Mouse (Mus musculus) lung, adult 2 months (tissue): Measurements from ENCODE around the gene Tep1. TPM values are rescaled to one million over a fixed set of nuclear protein-coding genes. Genes with fewer than 3 reads are reported as not detected.
"Not testable (repeated sequence)": the region's sequence is repeated elsewhere in the genome, so short reads cannot be mapped to it uniquely, and the experiment has no call there.

Source experiments
- DNase-seq: peaks from one replicate; pipeline ENCODE4 v3.0.0; 2022
- H3K4me1 ChIP-seq: fragments of 200-500 bp; 2 replicates; pipeline ENCODE4 v1.6.1; 2011; ENCODE audit warnings: low read length; ENCODE audit not compliant: control insufficient read depth, insufficient read depth
- H3K4me3 ChIP-seq: fragments of 200-500 bp; replicated peaks from 2 replicates; pipeline ENCODE3; 2011; ENCODE audit warnings: low read depth, mild to moderate bottlenecking, control low read depth, low read length; ENCODE audit errors: extremely low read depth
- CTCF ChIP-seq: fragments of 200-500 bp; IDR thresholded peaks from 2 replicates; pipeline ENCODE4 v1.5.1; 2011; ENCODE audit warnings: mild to moderate bottlenecking, low read length, control low read depth; ENCODE audit not compliant: insufficient read depth
- POLR2A ChIP-seq: fragments of 200-500 bp; IDR thresholded peaks from 2 replicates; pipeline ENCODE4 v1.6.1; 2011; ENCODE audit warnings: low read depth, mild to moderate bottlenecking, control low read depth, low read length, borderline replicate concordance; ENCODE audit errors: extremely low read depth
- WGBS: fragments of 180-500 bp; shearing (Covaris S2); methylation state at CpG from one replicate; pipeline ENCODE4 v1.1.7; 2018; 5-methylcytosine and 5-hydroxymethylcytosine counted together
- polyA plus RNA-seq: library from polyadenylated mRNA; depleted of rRNA; stranded (reverse); fragments of >200 nt; gene quantifications from 2 replicates; pipeline ENCODE4 v1.2.3, GENCODE M21; 2012; rRNA removed

Tep1 gene
- 28.1 and 28.6 TPM in 2 replicates for polyA plus RNA-seq

- DNase-seq = peak; percentile 82
- TF ChIP-seq CTCF (no peak), POLR2A (peak; percentile 38; the same call in 1 of the 2 replicates)
- no peaks in the 10 kb centered on the region for H3K4me1 ChIP-seq
- peak within 1 kb of the TSS; percentile 70 for H3K4me3 ChIP-seq
- WGBS = 4% methylated on average over 32 of the region's 32 CpGs
Measured at GRCm38 (mm10) chr14:50869889-50870804, at the start of gene Tep1. Tep1 (minus strand) TSS chr14:50870560.

GRCm38 (mm10) chr14:50911356-50911755 is 41.0 kb upstream of the Tep1 start:
- H3K4me3 ChIP-seq = no peak overlapping the region
- DNase-seq = no peak
- no peak for TF ChIP-seq CTCF
- TF ChIP-seq POLR2A = no peak
- no peaks in the 10 kb centered on the region for H3K4me1 ChIP-seq
- WGBS = 71% methylated on average over 3 of the region's 3 CpGs

- WGBS = 38% methylated on average over 4 of the region's 4 CpGs
- TF ChIP-seq CTCF (no peak), POLR2A (no peak)
- no peak for DNase-seq
- peaks cover 5% of the 10 kb centered on the region for H3K4me1 ChIP-seq
- no peak overlapping the region for H3K4me3 ChIP-seq
Measured at GRCm38 (mm10) chr14:50908126-50908525, 37.8 kb upstream of the Tep1 start.

DNA sequence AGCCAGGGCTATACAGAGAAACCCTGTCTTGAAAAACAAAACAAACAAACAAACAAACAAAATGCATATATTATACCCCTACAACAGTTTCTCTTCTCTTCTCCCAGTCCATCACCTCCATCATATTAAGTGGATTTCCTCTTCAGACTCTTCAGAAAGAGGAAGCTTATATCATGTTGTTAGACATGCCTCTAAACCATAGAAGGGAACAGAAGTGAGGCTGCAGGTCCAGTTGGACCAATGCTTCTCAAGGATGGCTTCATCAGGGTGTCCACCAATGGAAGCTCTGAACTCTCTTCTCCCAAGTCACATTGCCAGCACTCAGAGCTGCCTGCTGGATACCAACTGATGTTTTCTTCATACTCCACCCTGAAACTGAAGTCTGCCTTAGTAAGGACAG is 35.0 kb upstream of the Tep1 start:
- not testable (repeated sequence) for H3K4me1 ChIP-seq, H3K4me3 ChIP-seq, DNase-seq

- 91% methylated on average over 4 of the region's 4 CpGs for WGBS
- H3K4me1 ChIP-seq = peaks cover 5% of the 10 kb centered on the region
- no peak for DNase-seq
- TF ChIP-seq POLR2A (no peak), CTCF (no peak)
- no peak overlapping the region for H3K4me3 ChIP-seq
Measured at GRCm38 (mm10) chr14:50904828-50905129, 34.4 kb upstream of the Tep1 start.

- TF ChIP-seq CTCF (peak; percentile 61), POLR2A (peak; percentile 46; the same call in 1 of the 2 replicates)
- H3K4me3 ChIP-seq = peak overlapping the region; percentile 56
- no peak for DNase-seq
- peaks cover 5% of the 10 kb centered on the region for H3K4me1 ChIP-seq
- 13% methylated on average over 26 of the region's 26 CpGs for WGBS
Measured at GRCm38 (mm10) chr14:50903973-50904827, 33.8 kb upstream of the Tep1 start.

DNA sequence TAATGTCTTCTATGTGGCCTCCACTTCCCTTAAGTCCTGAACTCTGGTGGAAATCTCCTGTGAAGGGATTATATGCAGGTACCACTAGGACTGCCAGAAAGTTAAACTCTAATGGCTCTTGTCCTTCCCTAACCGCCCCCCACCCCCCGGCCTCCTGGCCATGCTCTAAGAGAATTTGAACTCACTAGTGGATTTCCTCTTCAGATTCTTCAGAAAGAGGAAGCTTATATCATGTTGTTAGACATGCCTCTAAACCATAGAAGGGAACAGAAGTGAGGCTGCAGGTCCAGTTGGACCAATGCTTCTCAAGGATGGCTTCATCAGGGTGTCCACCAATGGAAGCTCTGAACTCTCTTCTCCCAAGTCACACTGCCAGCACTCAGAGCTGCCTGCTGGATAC is 27.6 kb upstream of the Tep1 start:
- WGBS = 88% methylated on average over 2 of the region's 2 CpGs
- not testable (repeated sequence) for DNase-seq, H3K4me3 ChIP-seq, H3K4me1 ChIP-seq

DNA sequence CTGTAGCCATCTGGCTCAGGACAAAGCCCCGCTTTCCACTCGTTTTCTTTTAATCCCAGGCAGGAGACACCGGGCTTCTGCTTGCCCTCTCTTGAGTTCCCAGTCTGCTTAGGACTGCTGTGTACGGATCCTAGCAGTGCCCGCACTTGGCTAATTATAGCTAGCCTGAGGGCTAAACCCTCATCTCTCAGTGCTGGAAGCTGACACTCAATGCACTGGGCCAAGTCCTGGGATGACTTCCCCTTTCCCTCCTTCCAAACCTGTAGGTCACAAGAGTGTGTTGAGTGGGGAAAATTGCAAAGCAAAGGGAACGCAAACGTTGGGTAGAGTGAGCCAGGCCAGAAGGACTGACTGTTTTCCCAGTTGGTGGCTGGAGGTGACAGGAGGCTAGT is 27.0 kb upstream of the Tep1 start, which contains the start of gene Klhl33:
Gene Klhl33 (minus strand): TSS at position 134 of the 392 bp plus-strand sequence.
- WGBS = 52% methylated on average over 7 of the region's 7 CpGs
- Histone ChIP-seq H3K4me3 (peak within 1 kb of the TSS; percentile 53), H3K4me1 (peaks cover 7% of the 10 kb centered on the region; the same call in 1 of the 2 replicates)
- peak; percentile 12 for DNase-seq
- TF ChIP-seq POLR2A (no peak), CTCF (no peak)

DNA sequence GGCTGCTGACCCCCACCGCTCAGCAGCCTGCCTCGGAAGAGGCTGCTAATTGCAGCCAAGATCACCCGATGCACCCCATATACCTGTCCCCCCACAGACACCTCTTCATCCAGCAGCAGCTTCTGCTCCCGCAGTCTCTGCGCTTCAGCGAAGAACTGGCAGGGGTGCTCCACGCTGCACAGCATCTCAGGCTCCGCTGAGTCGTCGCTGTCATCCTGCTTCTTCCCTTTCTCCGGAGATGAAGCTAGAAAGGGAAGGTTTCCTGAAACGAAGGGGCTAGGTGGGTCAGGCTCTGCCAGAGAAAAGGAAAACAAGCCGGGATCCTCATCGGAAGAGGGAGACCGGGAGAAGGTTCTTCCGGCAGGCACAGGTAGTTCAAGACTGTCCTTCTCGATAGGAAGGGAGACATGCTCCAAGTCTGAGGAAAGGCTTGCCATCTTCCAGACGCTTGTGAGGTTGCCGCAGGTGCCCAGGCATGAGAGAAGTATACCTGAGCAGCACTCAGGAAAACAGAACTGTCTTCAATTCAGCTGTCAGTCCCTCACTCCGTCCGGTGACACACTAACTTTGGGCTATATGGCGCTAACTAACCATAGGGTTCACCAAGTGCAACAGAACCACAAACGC is 26.5 kb upstream of the Tep1 start:
- peaks cover 7% of the 10 kb centered on the region; the same call in 1 of the 2 replicates for H3K4me1 ChIP-seq
- peak; percentile 15 for DNase-seq
- TF ChIP-seq POLR2A = no peak
- TF ChIP-seq CTCF = no peak
- peak overlapping the region; percentile 53 for H3K4me3 ChIP-seq
- WGBS = 31% methylated on average over 23 of the region's 23 CpGs
